Mouse (Mus musculus): ENCODE data around the gene Axdnd1. TPM values are rescaled to one million over a fixed set of nuclear protein-coding genes. Genes with fewer than 3 reads are reported as not detected.
A peak's percentile ranks its signal among the peaks of the same experiment; 100 is the strongest.

Gene Axdnd1
- total RNA-seq, 2 experiments from 2014 or later: 0.61 to 1.3 TPM

DNA sequence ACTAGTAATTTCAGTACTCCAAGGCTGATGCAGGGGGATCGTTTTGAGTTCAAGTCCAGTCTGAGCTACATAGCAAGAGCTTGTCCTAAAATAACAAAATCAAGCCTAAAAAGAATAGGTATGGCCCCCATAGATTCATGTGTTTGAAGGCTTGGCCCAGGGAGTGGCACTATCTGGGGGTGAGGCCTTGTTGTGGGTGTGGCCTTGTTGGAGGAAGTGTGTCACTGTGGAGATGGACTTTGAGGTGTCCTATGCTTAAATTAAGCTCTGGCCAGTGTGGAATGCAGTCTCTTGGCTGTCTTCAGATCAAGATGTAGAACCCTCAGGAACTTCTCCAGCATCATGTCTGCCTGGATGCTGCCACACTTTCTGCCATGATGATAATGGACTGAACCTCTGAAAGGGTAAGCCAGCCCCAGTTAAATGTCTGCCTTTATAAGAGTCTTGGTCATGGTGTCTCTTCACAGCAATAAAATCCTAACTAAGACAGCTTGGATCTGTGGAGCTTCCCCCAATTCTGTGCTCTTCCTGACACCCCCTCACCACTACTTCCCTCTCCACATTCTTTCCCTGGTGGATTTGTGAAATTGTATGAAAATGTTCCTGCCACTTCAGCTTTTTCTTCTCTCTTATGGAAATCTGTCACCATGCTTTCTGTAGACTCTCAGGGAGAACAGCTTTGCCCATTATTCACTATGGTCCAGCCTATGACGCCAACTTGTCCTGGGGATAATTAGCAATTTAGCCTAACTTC, 34.2 kb upstream of the Axdnd1 start:
- H3K27ac ChIP-seq: no peak overlapping the region
- no peak overlapping the region for H3K4me3 ChIP-seq
- no peak for TF ChIP-seq CTCF (conservative IDR thresholded peaks at IDR 0.05)
- no peak for DNase-seq (ENCODE audit: low spot score in 2 of 2)

DNA sequence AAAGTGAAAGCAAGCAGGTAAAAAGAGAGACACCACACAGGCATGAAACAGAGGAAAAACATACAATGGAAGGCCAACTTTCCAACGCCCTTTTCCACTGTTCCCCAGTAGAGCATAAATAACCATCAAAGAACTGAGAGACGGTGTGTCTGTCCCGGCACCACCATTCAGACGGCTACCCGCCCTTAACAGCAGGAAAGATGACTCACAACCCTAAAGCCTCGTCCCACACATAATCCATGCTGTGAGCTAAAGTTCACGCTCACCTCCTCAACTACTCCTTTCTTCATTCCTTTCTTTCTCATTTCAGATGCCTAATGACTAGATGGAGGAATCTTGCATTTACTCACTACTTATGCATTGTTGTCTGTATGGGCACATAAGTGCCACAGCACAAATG, 33.4 kb upstream of the Axdnd1 start:
- Histone ChIP-seq H3K27ac (no peak overlapping the region), H3K4me3 (no peak overlapping the region)
- no peak for TF ChIP-seq CTCF (conservative IDR thresholded peaks at IDR 0.05)
- DNase-seq (ENCODE audit: low spot score in 2 of 2): no peak

DNA sequence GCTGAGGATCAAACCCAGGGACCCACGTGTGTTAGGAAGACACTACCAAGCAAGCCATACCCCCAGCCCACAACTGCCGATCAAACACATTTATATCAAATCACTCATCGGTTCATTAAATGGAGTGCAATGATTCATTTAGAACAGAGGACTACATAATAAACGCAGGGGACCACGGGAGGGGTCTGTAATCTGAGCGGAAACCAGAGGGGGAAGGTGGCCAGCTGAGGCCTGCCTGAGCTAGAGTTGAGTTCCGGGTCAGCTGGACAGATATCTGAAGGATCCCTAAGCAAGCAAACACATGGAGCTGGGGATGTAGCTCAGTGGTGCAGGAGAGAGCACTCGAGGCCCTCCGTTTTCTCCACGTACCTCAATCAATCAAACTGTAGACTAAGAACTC, 32.9 kb upstream of the Axdnd1 start:
- no peak for DNase-seq (ENCODE audit: low spot score in 2 of 2)
- Histone ChIP-seq H3K27ac (no peak overlapping the region), H3K4me3 (no peak overlapping the region)
- TF ChIP-seq CTCF (conservative IDR thresholded peaks at IDR 0.05): no peak

DNA sequence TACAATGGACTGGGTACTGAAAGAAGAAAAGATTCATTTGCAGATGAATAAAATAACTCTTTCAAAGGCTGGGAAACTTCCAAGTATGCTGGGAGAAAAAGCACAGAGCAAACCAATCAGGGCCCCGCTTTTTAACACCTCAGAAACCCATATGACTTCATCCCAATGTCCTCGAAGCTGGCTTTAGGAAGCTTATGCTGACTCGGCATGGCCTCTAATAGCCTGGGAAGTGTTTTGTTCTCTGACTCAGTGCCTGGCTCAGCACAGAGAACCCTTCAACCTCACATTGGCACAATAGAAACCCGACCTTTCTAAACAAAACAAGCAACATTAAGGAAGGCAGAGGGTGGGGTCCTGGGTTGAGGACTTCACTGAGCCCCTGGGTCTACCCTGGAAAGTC, 29.5 kb upstream of the Axdnd1 start:
- H3K27ac ChIP-seq: peak overlapping the region; percentile 9
- no peak for TF ChIP-seq CTCF (conservative IDR thresholded peaks at IDR 0.05)
- H3K4me3 ChIP-seq: no peak overlapping the region
- DNase-seq (ENCODE audit: low spot score in 2 of 2): no peak

DNA sequence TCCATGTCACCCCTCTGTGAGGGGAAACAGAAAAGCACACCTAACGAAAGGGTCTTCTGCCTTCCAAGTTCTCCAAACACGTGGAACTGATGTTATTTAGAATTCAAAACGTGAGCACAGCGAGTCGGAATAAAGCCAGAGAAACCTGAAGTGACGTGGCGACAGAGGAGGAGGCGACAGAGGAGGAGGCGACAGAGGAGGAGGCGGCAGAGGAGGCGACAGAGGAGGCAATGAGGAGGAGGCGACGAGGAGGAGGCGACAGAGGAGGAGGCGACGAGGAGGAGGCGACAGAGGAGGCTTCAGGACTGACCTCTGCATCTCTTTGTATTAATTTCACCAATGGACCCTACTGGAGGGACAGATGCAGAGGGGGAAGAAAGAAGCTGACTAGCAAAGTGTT, 28.7 kb upstream of the Axdnd1 start:
- no peak overlapping the region for H3K4me3 ChIP-seq
- peak overlapping the region; percentile 9; the same call in 1 of the 2 replicates for H3K27ac ChIP-seq
- DNase-seq (ENCODE audit: low spot score in 2 of 2): no peak
- TF ChIP-seq CTCF (conservative IDR thresholded peaks at IDR 0.05): no peak

DNA sequence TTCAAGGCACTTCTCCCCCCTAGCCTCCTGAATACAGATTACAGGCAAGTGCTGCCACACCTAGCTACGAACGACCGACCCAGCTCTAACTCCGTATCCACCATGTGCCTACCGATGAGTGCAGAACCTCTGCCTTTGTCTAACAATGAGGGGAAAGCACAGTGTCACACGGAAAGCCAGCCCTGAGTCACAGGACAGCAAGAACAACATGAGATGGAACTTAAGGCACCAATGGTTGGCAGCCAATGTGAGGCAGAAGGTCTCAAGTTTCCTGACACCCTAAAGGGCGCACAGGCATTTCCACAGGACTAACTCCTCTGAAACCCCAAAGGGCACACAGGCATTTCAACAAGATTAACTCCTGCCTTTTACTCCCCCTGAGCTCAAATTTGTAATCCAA, 28.1 kb upstream of the Axdnd1 start:
- DNase-seq (ENCODE audit: low spot score in 2 of 2): no peak
- Histone ChIP-seq H3K4me3 (no peak overlapping the region), H3K27ac (no peak overlapping the region)
- no peak for TF ChIP-seq CTCF (conservative IDR thresholded peaks at IDR 0.05)

DNA sequence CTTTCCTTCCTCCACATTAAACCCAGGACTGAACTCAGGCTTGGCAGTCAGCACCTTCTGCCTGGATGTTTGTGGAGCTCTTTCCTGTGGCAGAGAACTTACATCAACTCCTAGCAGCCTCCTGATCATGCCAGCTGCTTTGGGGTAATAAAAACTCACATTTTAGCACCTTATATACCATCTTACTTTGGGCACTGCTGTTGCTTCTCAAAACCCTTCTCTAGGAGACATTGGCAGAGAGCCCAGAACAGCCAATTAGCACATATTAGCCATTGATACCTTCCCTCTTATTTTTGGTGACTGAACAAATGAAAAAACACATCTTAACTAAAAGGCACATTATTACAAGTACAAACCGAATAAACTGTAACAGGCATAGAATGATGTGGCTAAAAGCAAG, 24.1 kb upstream of the Axdnd1 start:
- no peak overlapping the region for H3K4me3 ChIP-seq
- H3K27ac ChIP-seq: peak overlapping the region; percentile 49; the same call in 1 of the 2 replicates
- DNase-seq (ENCODE audit: low spot score in 2 of 2): no peak
- no peak for TF ChIP-seq CTCF (conservative IDR thresholded peaks at IDR 0.05)

DNA sequence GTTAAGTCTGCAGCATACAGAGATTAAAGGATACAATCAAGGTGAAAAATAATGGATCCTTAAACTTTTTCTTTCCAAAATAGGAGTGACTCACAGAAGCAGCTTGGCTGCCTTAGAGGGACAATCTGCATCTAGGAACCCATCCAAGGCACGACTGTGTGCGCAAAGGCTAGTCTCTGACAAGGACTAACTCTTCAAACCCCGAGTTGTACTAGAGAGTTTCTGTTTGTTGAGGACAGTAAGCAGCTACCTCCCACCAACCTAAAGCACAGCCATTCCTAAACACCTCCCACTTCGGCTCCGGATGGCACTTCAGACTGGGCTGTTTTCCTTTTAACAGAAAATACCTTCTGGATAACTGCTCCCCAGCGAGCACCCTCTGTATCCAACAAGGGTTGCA, 21.8 kb upstream of the Axdnd1 start:
- TF ChIP-seq CTCF (conservative IDR thresholded peaks at IDR 0.05): no peak
- H3K27ac ChIP-seq: peak overlapping the region; percentile 73
- H3K4me3 ChIP-seq: no peak overlapping the region
- DNase-seq (ENCODE audit: low spot score in 2 of 2): no peak

DNA sequence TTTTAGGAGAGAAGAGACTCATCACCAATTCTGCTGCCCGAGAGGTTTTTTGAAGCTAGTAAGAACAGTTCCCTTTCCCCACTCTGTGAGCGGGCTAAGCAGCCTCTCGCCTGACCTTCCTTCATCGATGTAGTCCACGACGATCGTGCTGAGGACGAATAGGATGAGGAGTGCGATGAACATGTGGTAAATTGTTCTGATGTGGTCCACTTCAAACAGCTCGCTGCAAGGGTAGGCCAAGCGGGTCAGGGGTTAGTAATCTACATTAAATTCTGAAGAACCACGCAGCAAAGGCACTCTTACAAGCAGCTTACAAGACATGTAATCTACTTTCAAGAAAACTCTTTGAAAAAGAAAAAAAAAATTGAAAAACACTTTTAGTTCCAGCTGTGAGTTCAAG, 21.3 kb upstream of the Axdnd1 start:
- DNase-seq (ENCODE audit: low spot score in 2 of 2): no peak
- no peak overlapping the region for H3K4me3 ChIP-seq
- H3K27ac ChIP-seq: peak overlapping the region; percentile 73
- no peak for TF ChIP-seq CTCF (conservative IDR thresholded peaks at IDR 0.05)

DNA sequence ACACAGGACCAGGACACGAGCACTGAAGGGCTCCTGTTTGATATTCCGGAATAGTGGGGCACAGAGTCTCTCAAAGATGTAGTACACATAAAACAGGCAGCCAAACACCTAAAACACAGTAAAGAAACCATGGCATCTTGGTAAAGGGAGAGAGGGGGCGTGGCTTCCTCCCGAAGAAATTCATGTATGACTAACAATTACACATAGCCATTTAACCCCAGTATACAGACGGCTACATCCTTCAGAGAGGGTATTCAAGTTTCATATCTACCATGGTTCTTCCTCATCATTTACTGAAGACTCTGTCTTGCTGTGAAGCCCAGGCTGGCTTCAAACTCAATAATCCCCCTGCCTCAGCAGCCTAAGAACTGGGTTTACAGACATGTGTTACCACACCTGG, 16.8 kb upstream of the Axdnd1 start:
- no peak for TF ChIP-seq CTCF (conservative IDR thresholded peaks at IDR 0.05)
- H3K4me3 ChIP-seq: no peak overlapping the region
- no peak for DNase-seq (ENCODE audit: low spot score in 2 of 2)
- no peak overlapping the region for H3K27ac ChIP-seq

DNA sequence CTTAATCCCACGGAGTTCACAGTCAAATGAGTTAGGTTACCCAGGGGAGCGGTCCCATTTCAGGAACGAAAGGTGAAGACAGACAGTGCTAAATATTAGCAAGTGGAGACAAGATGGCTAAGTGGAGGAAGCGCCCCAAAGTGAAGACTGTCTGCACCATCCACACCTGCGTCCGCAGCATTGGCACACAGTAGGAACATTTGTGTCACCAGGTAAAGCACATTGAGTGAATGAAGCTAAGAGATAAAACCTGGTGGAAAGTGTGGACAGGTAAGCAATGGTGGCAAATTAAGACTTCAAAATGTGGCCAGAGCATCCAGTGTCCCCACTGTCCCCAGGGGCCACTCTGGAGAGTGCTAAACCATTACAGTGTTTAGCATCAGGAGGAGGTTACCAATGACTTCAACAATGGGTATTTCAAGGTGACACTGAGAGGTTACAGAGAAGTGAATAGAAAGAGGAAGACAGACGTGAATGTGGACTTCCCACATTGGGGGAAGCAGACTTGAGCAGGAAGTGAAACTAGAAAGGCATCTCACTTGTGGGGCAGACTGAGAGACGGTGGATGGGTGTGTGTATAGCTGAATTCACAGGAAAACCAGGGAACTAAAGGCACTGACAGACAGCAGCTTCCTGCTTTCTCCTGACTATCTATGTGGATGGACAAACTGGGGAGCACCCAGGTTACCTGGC, 16.2 kb upstream of the Axdnd1 start:
- H3K4me3 ChIP-seq: no peak overlapping the region
- no peak overlapping the region for H3K27ac ChIP-seq
- no peak for TF ChIP-seq CTCF (conservative IDR thresholded peaks at IDR 0.05)
- DNase-seq (ENCODE audit: low spot score in 2 of 2): no peak

DNA sequence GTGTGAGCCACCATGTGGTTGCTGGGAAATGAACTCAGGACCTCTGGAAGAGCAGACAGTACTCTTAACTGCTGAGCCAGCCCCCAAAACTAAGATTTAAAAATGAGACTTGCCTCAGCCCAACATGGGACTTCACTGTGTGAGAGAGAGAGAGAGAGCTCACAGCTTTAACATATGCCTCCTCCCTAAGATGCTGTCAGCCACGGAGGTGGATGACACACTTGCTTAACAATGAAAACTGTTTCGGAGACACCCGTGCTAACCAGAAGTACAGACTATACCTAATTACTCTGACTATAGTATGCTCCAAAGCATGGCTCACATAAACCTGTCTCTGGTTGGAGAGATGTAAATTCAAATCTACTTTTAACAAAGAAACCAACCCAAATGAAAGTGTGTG, 12.5 kb upstream of the Axdnd1 start:
- DNase-seq (ENCODE audit: low spot score in 2 of 2): no peak
- Histone ChIP-seq H3K27ac (no peak overlapping the region; the same call in 1 of the 2 replicates), H3K4me3 (no peak overlapping the region)
- no peak for TF ChIP-seq CTCF (conservative IDR thresholded peaks at IDR 0.05)

DNA sequence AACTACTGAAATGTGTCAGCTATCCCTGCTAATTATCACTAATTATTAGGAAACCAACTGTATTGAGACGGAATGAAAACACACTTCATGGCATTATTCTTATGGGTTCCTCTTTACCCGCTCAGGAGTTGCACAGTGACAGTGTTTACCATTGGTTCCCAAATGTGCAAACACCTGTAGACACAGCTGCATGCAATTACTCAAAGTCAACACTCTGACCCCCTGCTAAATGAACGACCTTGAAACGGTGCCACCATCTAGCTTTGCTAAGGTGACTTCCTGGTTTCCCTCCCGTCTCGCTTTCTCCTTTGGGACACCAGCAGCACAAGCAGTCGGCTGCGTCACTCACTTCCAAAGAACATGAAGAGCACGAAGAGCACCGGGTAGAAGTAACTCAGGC, 11.5 kb upstream of the Axdnd1 start:
- TF ChIP-seq CTCF (conservative IDR thresholded peaks at IDR 0.05): no peak
- DNase-seq (ENCODE audit: low spot score in 2 of 2): no peak
- Histone ChIP-seq H3K4me3 (no peak overlapping the region), H3K27ac (no peak overlapping the region)

DNA sequence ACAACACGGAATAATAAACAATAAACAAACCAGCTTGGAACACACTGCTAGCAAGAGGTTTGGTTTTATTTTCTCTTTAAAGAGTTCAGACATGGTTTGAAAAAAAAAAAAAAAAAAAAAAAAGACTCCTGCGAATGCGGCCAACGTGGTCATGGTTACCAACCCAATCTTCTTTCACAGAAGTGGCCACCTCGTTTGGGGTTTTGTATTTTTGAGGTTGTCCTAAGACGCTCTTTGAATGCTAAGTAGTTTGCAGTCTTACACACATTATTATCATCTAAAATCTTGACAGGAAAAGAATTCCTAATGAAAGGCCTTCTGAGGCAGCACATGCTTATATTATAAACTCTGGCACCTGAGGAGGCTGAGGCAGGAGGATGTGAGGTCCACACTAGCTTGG, 7.5 kb upstream of the Axdnd1 start:
- no peak overlapping the region for H3K4me3 ChIP-seq
- no peak for DNase-seq (ENCODE audit: low spot score in 2 of 2)
- TF ChIP-seq CTCF (conservative IDR thresholded peaks at IDR 0.05): no peak
- H3K27ac ChIP-seq: peak overlapping the region; percentile 88

Measured in layer of hippocampus, adult 2 months (tissue).